Mouse (Mus musculus): Measurements from ENCODE around the gene Klf11. TPM values are rescaled to one million over a fixed set of nuclear protein-coding genes. Genes with fewer than 3 reads are reported as not detected.

The Klf11 gene
- 9.3 and 10.2 TPM in 2 replicates for polyA plus RNA-seq (2015; fragmentation: Nextera tagmentation; extraction: Ambion mirVana)

DNA sequence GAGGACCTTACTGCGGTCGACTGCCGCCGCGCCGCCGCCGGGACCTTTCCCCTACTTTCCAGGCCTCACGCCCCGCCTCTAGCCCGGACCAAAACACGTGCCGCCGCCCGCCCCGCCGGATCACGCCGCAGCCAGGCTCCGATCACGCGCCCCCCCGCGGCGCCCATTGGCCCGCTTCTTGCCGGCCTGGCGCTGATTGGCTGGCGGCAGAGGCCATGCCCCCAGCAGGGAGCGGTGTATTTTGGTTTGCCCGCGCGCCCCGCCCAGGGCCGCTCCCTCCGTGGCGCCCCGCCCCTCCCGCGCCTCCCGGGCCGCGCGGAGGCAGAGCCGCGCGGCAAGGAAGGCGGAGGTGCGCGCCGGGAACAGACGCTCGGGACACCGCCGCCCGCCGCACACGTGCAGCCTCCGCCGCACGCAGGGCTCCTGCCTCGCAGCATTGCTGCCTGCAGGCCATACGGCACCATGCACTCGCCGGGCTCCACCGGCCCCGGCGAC, at the start of gene Klf11:
Klf11 (plus strand) TSS at position 212 of the 495 bp plus-strand sequence.
- Histone ChIP-seq H3K4me2 (peak within 1 kb of the TSS; percentile 95), H3K27ac (replicated peaks) (peak within 1 kb of the TSS; percentile 98), H3K9me3 (replicated peaks) (no peaks in the 10 kb centered on the region), H3K36me3 (replicated peaks) (peaks cover 32% of the 10 kb centered on the region), H3K27me3 (no peaks in the 10 kb centered on the region), H3K9ac (peak within 1 kb of the TSS; percentile 92), H3K4me3 (replicated peaks) (peak within 1 kb of the TSS; percentile 84), H3K4me1 (replicated peaks) (peaks cover 88% of the 10 kb centered on the region)
- peak; percentile 80 for ATAC-seq (ENCODE audit: insufficient read depth)
- under 1% methylated on average over 68 of the region's 68 CpGs for WGBS (ENCODE audit: insufficient replicate concordance)

DNA sequence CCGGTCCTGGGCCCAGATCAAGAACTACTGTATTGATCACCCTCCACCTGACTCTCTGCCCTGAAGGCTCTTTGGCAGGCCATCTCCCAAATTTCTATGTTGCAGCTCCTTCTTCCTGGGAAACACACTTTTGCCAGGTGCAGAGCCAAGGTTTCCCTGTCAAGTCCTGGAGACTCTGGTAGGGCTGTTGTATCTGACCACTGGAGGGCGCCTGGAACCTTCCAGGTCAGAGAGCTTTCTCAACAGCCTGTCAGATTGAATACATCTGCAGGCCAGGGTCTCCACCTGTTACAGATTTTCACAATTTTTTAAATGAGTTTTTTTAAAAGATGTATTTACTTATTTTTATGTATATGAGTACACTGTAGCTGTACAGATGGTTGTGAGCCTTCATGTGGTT, 47.8 kb upstream of the Klf11 start:
- Histone ChIP-seq H3K4me3 (replicated peaks) (no peak overlapping the region), H3K4me2 (no peak overlapping the region), H3K4me1 (replicated peaks) (0 out of 2 replicates have a peak, but pooled peaks cover 2% of the 10 kb centered on the region), H3K9me3 (replicated peaks) (no peaks in the 10 kb centered on the region), H3K36me3 (replicated peaks) (no peaks in the 10 kb centered on the region), H3K9ac (no peak overlapping the region), H3K27ac (replicated peaks) (no peak overlapping the region), H3K27me3 (no peaks in the 10 kb centered on the region)
- no peak for ATAC-seq (ENCODE audit: insufficient read depth)
- WGBS (ENCODE audit: insufficient replicate concordance) = 38% methylated on average over 2 of the region's 2 CpGs

DNA sequence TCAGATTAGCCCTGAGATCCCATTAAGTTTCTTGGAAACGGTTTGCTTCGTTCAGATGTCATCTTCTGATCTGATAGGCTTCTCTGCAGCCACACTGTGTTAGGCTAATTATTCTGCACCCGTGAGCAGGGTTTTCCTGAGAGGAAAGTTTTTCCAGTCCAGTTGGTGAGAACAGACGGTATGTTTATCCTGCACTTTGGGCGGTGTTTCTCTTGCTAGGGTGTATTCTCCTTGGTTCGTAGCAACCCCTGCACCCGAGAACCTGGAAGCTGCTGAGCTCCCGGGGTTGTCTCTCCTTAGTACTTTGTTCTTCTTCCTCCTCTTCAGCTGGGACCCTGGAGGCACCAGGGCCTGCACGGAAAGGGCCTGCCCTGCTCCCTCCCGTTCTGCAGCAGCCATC, 44.9 kb upstream of the Klf11 start:
- Histone ChIP-seq H3K4me3 (replicated peaks) (no peak overlapping the region), H3K9ac (no peak overlapping the region), H3K4me1 (replicated peaks) (no peaks in the 10 kb centered on the region), H3K27me3 (no peaks in the 10 kb centered on the region), H3K36me3 (replicated peaks) (no peaks in the 10 kb centered on the region), H3K27ac (replicated peaks) (no peak overlapping the region), H3K9me3 (replicated peaks) (no peaks in the 10 kb centered on the region), H3K4me2 (no peak overlapping the region)
- 72% methylated on average over 10 of the region's 10 CpGs for WGBS (ENCODE audit: insufficient replicate concordance)
- ATAC-seq (ENCODE audit: insufficient read depth) = no peak

DNA sequence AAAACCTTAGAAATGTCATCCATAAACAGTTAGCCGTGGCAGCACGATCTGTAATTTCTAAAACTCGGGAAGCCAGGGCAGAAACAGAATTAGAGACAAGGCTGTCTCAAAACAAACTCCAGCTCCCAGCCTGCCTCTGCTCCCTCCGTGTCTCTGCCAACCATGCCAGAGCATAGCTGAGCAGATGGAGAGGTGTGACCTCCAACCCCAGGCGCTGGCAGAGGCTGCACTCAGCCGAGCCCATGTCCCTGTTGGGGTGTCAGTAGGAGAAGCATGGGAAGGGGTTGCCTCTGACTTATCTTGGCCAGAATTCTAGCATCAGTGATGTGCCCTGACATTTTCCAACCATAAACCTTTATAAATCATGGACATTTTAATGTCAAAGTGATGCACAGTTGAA, 38.5 kb upstream of the Klf11 start:
- no peak overlapping the region for H3K4me2 ChIP-seq
- no peak overlapping the region for H3K4me3 ChIP-seq (replicated peaks)
- 0 out of 2 replicates have a peak, but pooled peaks cover 4% of the 10 kb centered on the region for H3K4me1 ChIP-seq (replicated peaks)
- H3K9me3 ChIP-seq (replicated peaks) = no peaks in the 10 kb centered on the region
- ATAC-seq (ENCODE audit: insufficient read depth) = no peak
- H3K27me3 ChIP-seq = no peaks in the 10 kb centered on the region
- WGBS (ENCODE audit: insufficient replicate concordance) = 65% methylated on average over 6 of the region's 6 CpGs
- H3K36me3 ChIP-seq (replicated peaks) = no peaks in the 10 kb centered on the region
- no peak overlapping the region for H3K9ac ChIP-seq
- no peak overlapping the region for H3K27ac ChIP-seq (replicated peaks)

DNA sequence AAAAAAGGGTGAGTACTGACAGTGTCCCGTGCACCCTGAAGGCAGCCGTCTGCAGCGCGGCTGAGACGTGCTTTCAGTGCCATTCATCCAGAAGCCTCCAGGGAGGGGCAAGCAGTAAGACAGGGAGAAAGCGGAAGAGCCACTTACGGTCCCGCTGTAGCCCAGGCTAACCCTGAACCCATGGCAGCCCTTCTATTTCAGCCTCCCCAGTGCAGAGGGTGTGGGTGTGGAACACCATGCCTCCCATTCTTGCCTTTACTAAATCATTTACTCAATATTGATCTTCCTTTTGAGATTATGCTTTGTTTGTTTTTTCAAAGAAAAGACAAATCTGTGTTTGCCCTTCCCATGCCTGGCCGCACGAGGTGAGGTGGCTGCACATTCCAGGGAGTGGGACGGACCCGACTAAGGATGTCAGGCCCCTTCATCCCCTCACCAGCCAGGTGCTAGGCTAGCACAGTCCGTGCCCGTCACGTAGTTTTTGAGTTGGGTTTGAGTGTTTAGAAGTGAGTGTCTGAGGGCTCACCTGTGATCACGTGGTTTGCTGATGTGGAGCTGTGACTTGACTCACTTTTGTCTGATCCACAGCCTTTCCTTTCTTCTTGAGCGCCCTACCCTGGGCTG, 36.5 kb upstream of the Klf11 start:
- H3K36me3 ChIP-seq (replicated peaks) = no peaks in the 10 kb centered on the region
- no peak overlapping the region for H3K9ac ChIP-seq
- no peaks in the 10 kb centered on the region for H3K9me3 ChIP-seq (replicated peaks)
- no peak for ATAC-seq (ENCODE audit: insufficient read depth)
- WGBS (ENCODE audit: insufficient replicate concordance) = 76% methylated on average over 17 of the region's 17 CpGs
- H3K27me3 ChIP-seq = no peaks in the 10 kb centered on the region; the same call in 1 of the 2 replicates
- H3K4me2 ChIP-seq = no peak overlapping the region
- no peak overlapping the region for H3K27ac ChIP-seq (replicated peaks)
- 0 out of 2 replicates have a peak, but pooled peaks cover 4% of the 10 kb centered on the region for H3K4me1 ChIP-seq (replicated peaks)
- no peak overlapping the region for H3K4me3 ChIP-seq (replicated peaks)

DNA sequence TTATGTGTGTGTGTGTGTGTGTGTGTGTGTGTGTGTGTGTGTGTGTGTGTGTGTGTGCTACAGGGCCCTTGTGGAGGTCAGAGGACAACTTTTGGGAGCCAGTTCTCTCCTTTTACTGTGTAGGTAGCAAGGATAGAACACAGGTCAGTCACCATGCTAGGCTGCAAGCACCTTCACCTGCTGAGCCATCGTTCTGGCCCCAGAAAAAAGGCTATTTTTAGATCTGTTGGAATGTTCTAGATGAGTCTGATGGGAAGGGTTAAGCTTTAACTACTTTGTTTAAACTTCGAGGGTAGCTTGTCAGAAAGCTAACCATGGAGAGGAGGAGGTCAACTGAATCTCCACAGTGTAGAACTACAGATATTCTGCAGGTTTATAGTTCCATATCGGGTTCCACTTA, 35.9 kb upstream of the Klf11 start:
- Histone ChIP-seq H3K9ac (no peak overlapping the region), H3K4me2 (no peak overlapping the region), H3K9me3 (replicated peaks) (no peaks in the 10 kb centered on the region), H3K36me3 (replicated peaks) (no peaks in the 10 kb centered on the region), H3K27ac (replicated peaks) (no peak overlapping the region), H3K4me1 (replicated peaks) (0 out of 2 replicates have a peak, but pooled peaks cover 4% of the 10 kb centered on the region), H3K4me3 (replicated peaks) (no peak overlapping the region), H3K27me3 (no peaks in the 10 kb centered on the region; the same call in 1 of the 2 replicates)
- WGBS (ENCODE audit: insufficient replicate concordance) = 54% methylated on average over 3 of the region's 3 CpGs
- ATAC-seq (ENCODE audit: insufficient read depth) = no peak

DNA sequence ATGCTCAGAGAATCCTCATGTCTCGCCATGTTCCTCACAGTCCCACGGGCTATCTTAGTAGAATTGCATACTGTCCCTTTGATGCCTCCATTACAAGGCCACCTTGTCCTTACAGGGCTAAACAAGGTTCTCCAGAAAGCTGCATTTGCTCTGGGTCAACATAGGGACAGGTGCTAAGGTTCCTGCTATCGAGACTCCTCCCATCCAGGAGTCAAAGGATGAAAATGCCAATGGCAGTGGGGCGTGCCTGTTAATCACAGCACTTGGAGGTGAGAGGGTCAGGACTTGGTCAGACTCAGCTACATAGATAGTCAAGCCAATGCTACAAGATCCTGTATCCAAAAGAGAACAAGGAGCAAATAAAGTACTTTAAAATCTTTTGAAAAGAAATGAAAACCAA, 31.6 kb upstream of the Klf11 start:
- Histone ChIP-seq H3K27ac (replicated peaks) (no peak overlapping the region), H3K4me2 (no peak overlapping the region), H3K36me3 (replicated peaks) (no peaks in the 10 kb centered on the region), H3K9me3 (replicated peaks) (no peaks in the 10 kb centered on the region), H3K27me3 (no peaks in the 10 kb centered on the region; the same call in 1 of the 2 replicates), H3K4me1 (replicated peaks) (0 out of 2 replicates have a peak, but pooled peaks cover 4% of the 10 kb centered on the region), H3K9ac (no peak overlapping the region), H3K4me3 (replicated peaks) (no peak overlapping the region)
- 56% methylated on average over 4 of the region's 4 CpGs for WGBS (ENCODE audit: insufficient replicate concordance)
- ATAC-seq (ENCODE audit: insufficient read depth) = no peak

DNA sequence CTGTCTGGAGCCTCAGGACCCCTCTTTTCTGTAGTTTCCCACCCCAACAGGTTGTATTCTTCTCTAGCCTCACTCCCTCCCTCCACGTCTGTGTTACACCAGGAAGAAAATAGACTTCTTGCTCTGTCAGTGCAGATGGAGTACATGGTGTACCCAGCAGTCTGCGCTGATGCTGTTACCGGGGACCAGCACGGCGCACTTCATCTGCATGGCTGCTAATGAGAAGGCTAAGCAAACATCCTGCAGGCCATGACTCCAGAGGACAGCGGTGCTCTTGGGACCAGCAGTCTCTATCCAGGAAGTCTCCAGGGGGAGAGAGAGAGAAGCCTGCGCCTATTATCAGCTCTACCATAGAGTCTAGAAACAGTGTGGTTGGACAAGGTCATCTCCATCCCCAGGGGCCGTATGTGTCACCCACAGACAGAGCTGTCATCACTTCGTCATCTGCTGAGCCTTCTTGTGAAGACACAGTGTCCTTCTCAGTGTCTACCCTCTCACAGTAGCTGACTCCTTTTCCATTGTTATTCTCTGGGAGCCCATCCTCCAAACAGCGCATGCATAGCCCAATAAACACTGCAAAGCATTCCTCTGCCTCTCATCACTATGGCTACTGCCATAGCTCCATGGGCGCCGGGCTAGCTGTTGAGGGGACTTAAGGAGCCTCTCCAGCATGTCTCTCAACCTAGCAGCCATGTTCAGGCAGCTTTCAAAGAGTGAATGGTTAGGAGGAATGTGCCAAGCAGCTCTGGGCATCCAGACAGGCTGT, 27.4 kb upstream of the Klf11 start:
- 68% methylated on average over 12 of the region's 12 CpGs for WGBS (ENCODE audit: insufficient replicate concordance)
- Histone ChIP-seq H3K9me3 (replicated peaks) (no peaks in the 10 kb centered on the region), H3K4me1 (replicated peaks) (no peaks in the 10 kb centered on the region), H3K36me3 (replicated peaks) (no peaks in the 10 kb centered on the region), H3K4me2 (no peak overlapping the region), H3K27me3 (no peaks in the 10 kb centered on the region; the same call in 1 of the 2 replicates), H3K27ac (replicated peaks) (no peak overlapping the region), H3K9ac (no peak overlapping the region), H3K4me3 (replicated peaks) (no peak overlapping the region)
- ATAC-seq (ENCODE audit: insufficient read depth) = no peak

DNA sequence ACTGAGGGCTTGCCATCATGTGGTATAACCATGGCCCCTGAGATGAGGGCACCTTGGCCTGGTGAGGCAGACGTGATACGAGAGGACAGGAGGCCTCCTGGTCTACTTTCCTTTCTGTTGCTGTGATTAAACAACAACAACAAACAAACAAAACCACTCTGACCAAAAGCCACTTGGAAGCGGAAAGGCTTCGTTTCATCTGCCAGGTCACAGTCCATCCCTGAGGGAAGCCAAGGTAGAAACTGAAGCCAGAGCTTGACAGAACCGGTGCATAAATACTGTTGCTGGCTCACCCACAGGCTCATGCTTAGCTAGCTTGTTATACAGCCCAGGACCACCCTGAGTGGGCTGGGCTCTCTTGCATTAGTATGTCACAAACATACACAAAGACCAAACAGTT, 24.7 kb upstream of the Klf11 start:
- H3K4me1 ChIP-seq (replicated peaks) = peaks cover 11% of the 10 kb centered on the region
- no peaks in the 10 kb centered on the region for H3K36me3 ChIP-seq (replicated peaks)
- ATAC-seq (ENCODE audit: insufficient read depth) = no peak
- no peak overlapping the region for H3K27ac ChIP-seq (replicated peaks)
- no peak overlapping the region for H3K9ac ChIP-seq
- no peaks in the 10 kb centered on the region; the same call in 1 of the 2 replicates for H3K27me3 ChIP-seq
- no peaks in the 10 kb centered on the region for H3K9me3 ChIP-seq (replicated peaks)
- no peak overlapping the region for H3K4me3 ChIP-seq (replicated peaks)
- WGBS (ENCODE audit: insufficient replicate concordance) = 79% methylated on average over 5 of the region's 5 CpGs
- no peak overlapping the region for H3K4me2 ChIP-seq

DNA sequence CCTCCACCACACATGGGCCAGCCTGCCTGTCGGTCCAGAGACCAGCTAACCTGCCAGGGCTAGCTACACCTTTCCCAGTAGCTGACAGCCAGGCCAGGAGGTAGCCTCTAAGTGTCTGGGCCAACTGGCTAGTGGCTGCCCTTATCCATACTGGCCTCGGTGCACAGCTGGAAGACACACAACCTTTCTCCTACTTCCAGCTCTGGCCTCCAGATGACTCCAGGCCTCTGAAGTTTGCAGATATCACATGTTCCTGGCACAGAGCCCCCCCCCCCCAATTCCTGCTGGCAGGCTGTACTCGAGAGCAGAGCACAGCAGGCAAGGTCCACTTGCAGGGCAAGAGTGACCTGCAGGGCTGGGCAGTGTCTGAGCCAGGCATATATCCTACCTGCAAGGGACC, 23.9 kb upstream of the Klf11 start:
- H3K9ac ChIP-seq = no peak overlapping the region
- H3K27me3 ChIP-seq = no peaks in the 10 kb centered on the region; the same call in 1 of the 2 replicates
- no peak overlapping the region for H3K4me2 ChIP-seq
- no peak for ATAC-seq (ENCODE audit: insufficient read depth)
- no peaks in the 10 kb centered on the region for H3K36me3 ChIP-seq (replicated peaks)
- 49% methylated on average over 3 of the region's 3 CpGs for WGBS (ENCODE audit: insufficient replicate concordance)
- no peak overlapping the region for H3K4me3 ChIP-seq (replicated peaks)
- H3K4me1 ChIP-seq (replicated peaks) = peaks cover 11% of the 10 kb centered on the region
- no peak overlapping the region for H3K27ac ChIP-seq (replicated peaks)
- H3K9me3 ChIP-seq (replicated peaks) = no peaks in the 10 kb centered on the region

DNA sequence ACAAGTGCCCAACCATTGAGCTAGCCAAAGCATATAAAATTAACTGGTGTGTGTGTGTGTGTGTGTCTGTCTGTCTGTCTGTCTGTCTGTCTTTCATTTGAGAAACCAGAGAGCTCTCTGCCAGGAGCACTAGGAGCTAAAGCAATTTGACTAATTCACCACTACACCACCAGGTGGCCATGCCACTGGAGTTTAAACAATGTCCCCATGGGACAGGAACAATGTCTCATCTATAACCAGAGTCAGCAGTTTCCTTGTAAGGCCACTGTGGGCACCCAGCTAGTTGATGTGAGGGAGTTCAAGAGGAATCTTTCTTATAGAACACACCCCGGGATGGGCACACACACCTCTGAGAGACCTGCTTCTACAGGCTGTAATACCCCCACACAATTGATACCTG, 20.9 kb upstream of the Klf11 start:
- no peaks in the 10 kb centered on the region for H3K9me3 ChIP-seq (replicated peaks)
- ATAC-seq (ENCODE audit: insufficient read depth) = no peak
- no peak overlapping the region for H3K4me2 ChIP-seq
- H3K27me3 ChIP-seq = no peaks in the 10 kb centered on the region; the same call in 1 of the 2 replicates
- H3K36me3 ChIP-seq (replicated peaks) = no peaks in the 10 kb centered on the region
- no peak overlapping the region for H3K27ac ChIP-seq (replicated peaks)
- WGBS (ENCODE audit: insufficient replicate concordance) = 43% methylated on average over 1 of the region's 1 CpGs
- no peak overlapping the region for H3K4me3 ChIP-seq (replicated peaks)
- H3K9ac ChIP-seq = no peak overlapping the region
- H3K4me1 ChIP-seq (replicated peaks) = peaks cover 40% of the 10 kb centered on the region
